Mouse (Mus musculus) cerebellum, postnatal 4 days (tissue): Measurements from ENCODE around the gene Esyt3.

Source experiments
- DNase-seq, 2 experiments: peaks; one replicate each; pipeline ENCODE4 v3.0.0; 2022; ENCODE audit warnings: low spot score in 2 of 2, mixed read lengths in 1 of 2

Gene Esyt3

GRCm38 (mm10) chr9:99357921-99358692 is at the start of gene Esyt3:
Esyt3 (minus strand) TSS chr9:99358557.
- DNase-seq: peak in 1 of 2 experiments; percentile 33

- DNase-seq: no peak
Measured at GRCm38 (mm10) chr9:99401288-99401974, 43.1 kb upstream of the Esyt3 start.

GRCm38 (mm10) chr9:99400781-99401180 is 42.4 kb upstream of the Esyt3 start:
- no peak for DNase-seq

- DNase-seq: no peak
Measured at GRCm38 (mm10) chr9:99397056-99397815, 38.9 kb upstream of the Esyt3 start.

- no peak for DNase-seq
Measured at GRCm38 (mm10) chr9:99394366-99394765, 36.0 kb upstream of the Esyt3 start.

- no peak for DNase-seq
Measured at GRCm38 (mm10) chr9:99393146-99393545, 34.8 kb upstream of the Esyt3 start.

GRCm38 (mm10) chr9:99391557-99391956 is 33.2 kb upstream of the Esyt3 start:
- DNase-seq: no peak

GRCm38 (mm10) chr9:99390716-99391115 is 32.4 kb upstream of the Esyt3 start:
- DNase-seq: no peak

GRCm38 (mm10) chr9:99390201-99390600 is 31.8 kb upstream of the Esyt3 start:
- DNase-seq: no peak

- DNase-seq: peak in 1 of 2 experiments; percentile 6
Measured at GRCm38 (mm10) chr9:99389506-99389905, 31.1 kb upstream of the Esyt3 start.

- DNase-seq: peak in 1 of 2 experiments; percentile 22
Measured at GRCm38 (mm10) chr9:99388856-99389255, 30.5 kb upstream of the Esyt3 start.

GRCm38 (mm10) chr9:99388078-99388477 is 29.7 kb upstream of the Esyt3 start:
- DNase-seq: peak; percentile 25 to 36

- no peak for DNase-seq
Measured at GRCm38 (mm10) chr9:99382556-99382955, 24.2 kb upstream of the Esyt3 start.

- DNase-seq: no peak
Measured at GRCm38 (mm10) chr9:99379194-99379593, 20.8 kb upstream of the Esyt3 start.

GRCm38 (mm10) chr9:99376591-99377418 is 18.4 kb upstream of the Esyt3 start:
- DNase-seq: peak; percentile 64 to 69

- DNase-seq: no peak
Measured at GRCm38 (mm10) chr9:99368431-99368830, 10.1 kb upstream of the Esyt3 start.

GRCm38 (mm10) chr9:99365906-99366305 is 7.5 kb upstream of the Esyt3 start:
- no peak for DNase-seq

- DNase-seq: no peak
Measured at GRCm38 (mm10) chr9:99363076-99363475, 4.7 kb upstream of the Esyt3 start.

GRCm38 (mm10) chr9:99361946-99362345 is 3.6 kb upstream of the Esyt3 start:
- no peak for DNase-seq

- DNase-seq: no peak
Measured at GRCm38 (mm10) chr9:99359012-99359411, 655 bp upstream of the Esyt3 start.

- DNase-seq: no peak
Measured at GRCm38 (mm10) chr9:99357561-99357920, 816 bp downstream of the Esyt3 start.

- no peak for DNase-seq
Measured at GRCm38 (mm10) chr9:99355971-99356370, 2.4 kb downstream of the Esyt3 start.
